Mouse (Mus musculus) neural tube, embryonic 11.5 days (tissue): Measurements from ENCODE around the gene Shprh. TPM values are rescaled to one million over a fixed set of nuclear protein-coding genes. Genes with fewer than 3 reads are reported as not detected.
"Not testable (repeated sequence)": the region's sequence is repeated elsewhere in the genome, so short reads cannot be mapped to it uniquely, and the experiment has no call there.

Experiments
- ATAC-seq: fragments of 200-750 bp; cut with Nextera tagmentation; 2 replicates; pipeline ENCODE4 v1.8.0; 2017; ENCODE audit warnings: moderate number of reproducible peaks, mild to moderate bottlenecking, moderate TSS enrichment, moderate library complexity; ENCODE audit not compliant: insufficient read depth, low FRiP score, low TSS enrichment
- DNase-seq: peaks from one replicate; pipeline ENCODE4 v3.0.0-alpha.2; 2015; ENCODE audit warnings: low spot score
- H3K27ac ChIP-seq: fragments of 300-500 bp; sonication (generic); 2 replicates; pipeline ENCODE4 v1.5.1; 2014; ENCODE audit warnings: low read depth, mild to moderate bottlenecking, low read length
- H3K27me3 ChIP-seq: fragments of 300-500 bp; sonication (generic); 2 replicates; pipeline ENCODE4 v1.6.1; 2014; ENCODE audit warnings: mild to moderate bottlenecking, low read length, mixed read lengths; ENCODE audit not compliant: control insufficient read depth, insufficient read depth
- H3K36me3 ChIP-seq: fragments of 300-500 bp; sonication (generic); 2 replicates; pipeline ENCODE4 v1.6.1; 2014; ENCODE audit warnings: mild to moderate bottlenecking, low read length, moderate library complexity, mixed read lengths; ENCODE audit not compliant: control insufficient read depth, insufficient read depth
- H3K4me1 ChIP-seq: fragments of 300-500 bp; sonication (generic); 2 replicates; pipeline ENCODE4 v1.6.1; 2014; ENCODE audit warnings: low read length, mixed read lengths; ENCODE audit not compliant: control insufficient read depth, insufficient read depth
- H3K4me2 ChIP-seq: fragments of 300-500 bp; sonication (generic); 2 replicates; pipeline ENCODE4 v1.6.1; 2014; ENCODE audit warnings: low read depth, mild to moderate bottlenecking, moderate library complexity
- H3K4me3 ChIP-seq: fragments of 300-500 bp; sonication (generic); 2 replicates; pipeline ENCODE4 v1.5.1; 2014; ENCODE audit warnings: low read depth, low read length
- H3K9ac ChIP-seq: fragments of 300-500 bp; sonication (generic); 2 replicates; pipeline ENCODE4 v1.6.1; 2014; ENCODE audit warnings: mild to moderate bottlenecking, low read length
- H3K9me3 ChIP-seq: fragments of 300-500 bp; sonication (generic); 2 replicates; pipeline ENCODE4 v1.6.1; 2016; ENCODE audit warnings: low read length; ENCODE audit not compliant: control insufficient read depth
- WGBS: fragments of 180-500 bp; shearing (Covaris S2); extraction: QIAGEN DNeasy Blood & Tissue Kit; methylation state at CpG from one replicate; pipeline ENCODE4 v1.1.7; 2014; 5-methylcytosine and 5-hydroxymethylcytosine counted together
- polyA plus RNA-seq: library from polyadenylated mRNA; unstranded; fragments of >200 nt; fragmentation: Nextera tagmentation; extraction: Ambion mirVana; gene quantifications from 2 replicates; pipeline ENCODE4 v1.2.1, GENCODE M21; 2014

The Shprh gene
- polyA plus RNA-seq, 1 experiment from 2014 or later, result 25.6 TPM

DNA sequence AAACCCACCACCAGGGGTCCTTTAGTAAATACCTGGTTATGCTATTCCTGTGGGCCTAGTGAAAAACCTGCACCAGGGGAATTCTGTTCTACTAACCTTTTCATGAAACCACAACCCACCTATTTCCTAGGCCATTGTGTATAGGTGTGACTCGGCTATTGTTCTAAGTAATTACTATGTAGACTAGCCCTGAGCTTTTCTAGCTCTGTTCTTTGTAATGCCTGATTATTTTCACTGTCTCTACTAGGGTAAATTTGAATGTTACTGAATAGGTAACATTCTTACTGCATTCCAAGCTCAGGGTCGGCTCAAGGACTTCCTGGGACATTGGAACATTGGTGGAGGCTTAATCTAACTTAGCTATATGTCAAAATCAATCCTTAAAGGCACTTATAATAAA lies 113.1 kb downstream of the Shprh start:
- not testable (repeated sequence) for H3K9ac ChIP-seq, H3K4me3 ChIP-seq, H3K27ac ChIP-seq, H3K9me3 ChIP-seq, H3K36me3 ChIP-seq, H3K27me3 ChIP-seq, H3K4me1 ChIP-seq, H3K4me2 ChIP-seq, DNase-seq, ATAC-seq
- WGBS, result 78% methylated on average over 2 of the region's 2 CpGs

DNA sequence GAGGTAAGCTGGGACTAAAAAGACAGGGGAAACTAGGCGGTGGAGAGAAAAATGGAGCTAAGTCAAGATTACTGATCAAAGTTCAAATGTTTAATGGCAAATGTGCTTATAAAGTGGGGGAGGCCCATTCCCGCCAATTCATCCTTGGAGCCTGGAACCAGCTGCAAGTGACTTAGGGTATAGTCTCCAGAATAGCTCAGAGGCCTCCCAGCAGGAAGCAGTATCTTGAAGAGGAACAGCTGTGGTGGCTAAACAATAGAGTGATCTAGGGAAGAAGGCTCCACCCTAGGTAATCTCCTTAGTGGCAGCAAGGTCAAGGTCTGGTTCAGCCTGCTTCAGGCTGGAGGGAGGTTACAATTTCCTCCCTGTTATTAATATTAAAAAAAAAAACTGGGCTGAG lies 114.6 kb downstream of the Shprh start:
- not testable (repeated sequence) for H3K4me1 ChIP-seq, H3K36me3 ChIP-seq, H3K9ac ChIP-seq, DNase-seq, H3K27ac ChIP-seq, H3K4me2 ChIP-seq, H3K4me3 ChIP-seq, ATAC-seq, H3K9me3 ChIP-seq, H3K27me3 ChIP-seq
- 94% methylated on average over 2 of the region's 2 CpGs for WGBS

Other genes starting within 250 kb of the Shprh start
- not detected in 2 replicates for gene Grm1, start 67.1 kb upstream of the Shprh start, polyA plus RNA-seq
- 34.6 and 40.6 TPM in 2 replicates for gene Fbxo30, start 131.9 kb downstream of the Shprh start, polyA plus RNA-seq
- gene Epm2a, start 194.0 kb downstream of the Shprh start, polyA plus RNA-seq, result 0.40 and 0.87 TPM in 2 replicates